Mouse (Mus musculus): ENCODE measurements around the gene Nlrp6. TPM values are rescaled to one million over a fixed set of nuclear protein-coding genes. Genes with fewer than 3 reads are reported as not detected.

The Nlrp6 gene
- polyA plus RNA-seq, 1 experiment = not detected

DNA sequence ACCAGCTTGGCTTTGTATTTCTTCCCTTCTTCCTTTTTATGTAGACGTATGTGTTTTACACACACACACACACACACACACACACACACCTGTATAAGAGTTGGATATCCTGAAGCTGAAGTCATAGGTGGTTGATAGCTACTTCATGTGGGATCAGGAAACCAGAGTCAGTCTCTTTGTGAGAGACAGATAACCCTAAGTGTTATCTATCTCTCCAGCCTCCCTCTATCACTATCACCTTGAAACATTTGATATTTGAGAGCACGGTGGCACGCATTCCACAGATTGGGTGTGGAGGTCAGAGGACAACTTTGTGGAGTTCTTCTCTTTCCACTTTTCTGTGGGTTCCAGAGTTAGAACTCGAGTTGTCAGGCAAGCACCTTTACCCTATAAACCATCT, 791 bp upstream of the Nlrp6 start:
- no peaks in the 10 kb centered on the region for H3K4me1 ChIP-seq (ENCODE audit: control insufficient read depth, insufficient read depth, low read length)
- no peak overlapping the region for H3K9ac ChIP-seq (ENCODE audit: low read depth, poor library complexity, severe bottlenecking)
- H3K9me3 ChIP-seq (replicated peaks; ENCODE audit: control insufficient read depth, insufficient read depth, low read length, poor library complexity, severe bottlenecking) = no peaks in the 10 kb centered on the region
- no peaks in the 10 kb centered on the region for H3K27me3 ChIP-seq (ENCODE audit: control insufficient read depth, insufficient read depth, low read length, poor library complexity, severe bottlenecking)
- TF ChIP-seq POLR2A (IDR thresholded peaks at IDR 0.05; ENCODE audit: insufficient read depth, low read length) (no peak), CTCF (IDR thresholded peaks at IDR 0.05; ENCODE audit: low read depth, low read length) (no peak), EP300 (IDR thresholded peaks at IDR 0.05; ENCODE audit: insufficient read depth, low read depth, low read length) (no peak)
- no peak overlapping the region for H3K4me3 ChIP-seq (ENCODE audit: low read depth, low read length)
- no peak overlapping the region for H3K27ac ChIP-seq (ENCODE audit: insufficient read depth, low read length)
- no peaks in the 10 kb centered on the region for H3K36me3 ChIP-seq (ENCODE audit: control insufficient read depth, insufficient read depth, low read length, poor library complexity, severe bottlenecking)

DNA sequence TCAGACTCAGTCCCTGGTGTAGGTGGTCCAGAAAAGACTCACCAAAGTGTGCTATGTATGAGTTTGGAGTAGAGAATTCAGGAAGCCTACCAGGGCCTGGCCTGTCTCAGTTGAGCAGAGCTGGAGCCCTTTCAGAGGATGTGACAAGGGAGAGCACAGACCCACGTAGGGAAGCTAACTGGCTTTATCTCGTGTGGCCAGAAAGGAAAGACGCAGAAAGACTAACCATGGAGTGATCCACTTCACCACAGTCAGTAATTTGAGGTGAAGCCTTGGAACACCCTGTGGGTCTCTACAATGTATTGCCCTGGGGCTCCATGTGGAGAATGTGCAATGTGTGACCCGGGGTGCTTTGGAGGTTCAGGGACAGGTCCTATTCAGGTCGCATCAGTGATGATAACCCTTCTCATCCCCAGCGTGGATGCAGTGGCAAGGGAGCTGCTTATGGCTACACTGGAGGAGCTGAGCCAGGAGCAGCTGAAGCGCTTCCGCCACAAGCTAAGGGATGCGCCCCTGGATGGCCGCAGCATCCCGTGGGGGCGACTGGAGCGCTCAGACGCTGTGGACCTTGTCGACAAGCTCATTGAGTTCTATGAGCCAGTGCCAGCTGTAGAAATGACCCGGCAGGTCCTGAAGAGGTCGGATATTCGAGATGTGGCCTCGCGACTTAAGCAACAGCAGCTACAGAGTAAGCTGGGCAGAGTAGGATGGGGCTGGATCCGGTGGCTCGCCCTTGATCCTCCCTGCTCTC, 698 bp downstream of the Nlrp6 start:
- H3K4me3 ChIP-seq (ENCODE audit: low read depth, low read length) = no peak overlapping the region
- H3K36me3 ChIP-seq (ENCODE audit: control insufficient read depth, insufficient read depth, low read length, poor library complexity, severe bottlenecking) = no peaks in the 10 kb centered on the region
- no peaks in the 10 kb centered on the region for H3K4me1 ChIP-seq (ENCODE audit: control insufficient read depth, insufficient read depth, low read length)
- no peak overlapping the region for H3K9ac ChIP-seq (ENCODE audit: low read depth, poor library complexity, severe bottlenecking)
- no peak overlapping the region for H3K27ac ChIP-seq (ENCODE audit: insufficient read depth, low read length)
- H3K9me3 ChIP-seq (replicated peaks; ENCODE audit: control insufficient read depth, insufficient read depth, low read length, poor library complexity, severe bottlenecking) = no peaks in the 10 kb centered on the region
- no peak for TF ChIP-seq EP300 (IDR thresholded peaks at IDR 0.05; ENCODE audit: insufficient read depth, low read depth, low read length)
- no peak for TF ChIP-seq POLR2A (IDR thresholded peaks at IDR 0.05; ENCODE audit: insufficient read depth, low read length)
- no peak for TF ChIP-seq CTCF (IDR thresholded peaks at IDR 0.05; ENCODE audit: low read depth, low read length)
- H3K27me3 ChIP-seq (ENCODE audit: control insufficient read depth, insufficient read depth, low read length, poor library complexity, severe bottlenecking) = no peaks in the 10 kb centered on the region

DNA sequence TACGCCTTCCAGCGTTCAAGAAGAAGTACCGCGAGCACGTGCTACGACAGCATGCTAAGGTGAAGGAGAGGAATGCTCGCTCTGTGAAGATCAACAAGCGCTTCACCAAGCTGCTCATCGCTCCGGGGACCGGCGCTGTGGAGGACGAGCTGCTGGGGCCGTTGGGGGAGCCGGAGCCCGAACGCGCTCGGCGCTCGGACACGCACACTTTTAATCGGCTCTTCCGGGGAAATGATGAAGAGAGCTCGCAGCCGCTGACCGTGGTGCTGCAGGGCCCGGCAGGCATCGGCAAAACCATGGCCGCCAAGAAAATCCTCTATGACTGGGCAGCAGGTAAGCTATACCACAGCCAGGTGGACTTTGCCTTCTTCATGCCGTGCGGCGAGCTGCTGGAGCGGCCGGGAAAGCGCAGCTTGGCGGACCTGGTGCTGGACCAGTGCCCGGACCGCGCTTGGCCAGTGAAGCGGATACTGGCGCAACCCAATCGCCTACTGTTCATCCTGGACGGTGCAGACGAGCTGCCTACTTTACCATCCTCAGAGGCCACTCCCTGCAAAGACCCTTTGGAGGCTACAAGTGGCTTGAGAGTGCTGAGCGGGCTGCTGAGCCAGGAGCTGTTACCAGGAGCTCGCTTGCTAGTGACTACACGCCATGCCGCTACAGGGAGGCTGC, 1.8 kb downstream of the Nlrp6 start:
- TF ChIP-seq EP300 (IDR thresholded peaks at IDR 0.05; ENCODE audit: insufficient read depth, low read depth, low read length) (no peak), POLR2A (IDR thresholded peaks at IDR 0.05; ENCODE audit: insufficient read depth, low read length) (no peak), CTCF (IDR thresholded peaks at IDR 0.05; ENCODE audit: low read depth, low read length) (no peak)
- H3K27me3 ChIP-seq (ENCODE audit: control insufficient read depth, insufficient read depth, low read length, poor library complexity, severe bottlenecking) = no peaks in the 10 kb centered on the region
- no peaks in the 10 kb centered on the region for H3K9me3 ChIP-seq (replicated peaks; ENCODE audit: control insufficient read depth, insufficient read depth, low read length, poor library complexity, severe bottlenecking)

DNA sequence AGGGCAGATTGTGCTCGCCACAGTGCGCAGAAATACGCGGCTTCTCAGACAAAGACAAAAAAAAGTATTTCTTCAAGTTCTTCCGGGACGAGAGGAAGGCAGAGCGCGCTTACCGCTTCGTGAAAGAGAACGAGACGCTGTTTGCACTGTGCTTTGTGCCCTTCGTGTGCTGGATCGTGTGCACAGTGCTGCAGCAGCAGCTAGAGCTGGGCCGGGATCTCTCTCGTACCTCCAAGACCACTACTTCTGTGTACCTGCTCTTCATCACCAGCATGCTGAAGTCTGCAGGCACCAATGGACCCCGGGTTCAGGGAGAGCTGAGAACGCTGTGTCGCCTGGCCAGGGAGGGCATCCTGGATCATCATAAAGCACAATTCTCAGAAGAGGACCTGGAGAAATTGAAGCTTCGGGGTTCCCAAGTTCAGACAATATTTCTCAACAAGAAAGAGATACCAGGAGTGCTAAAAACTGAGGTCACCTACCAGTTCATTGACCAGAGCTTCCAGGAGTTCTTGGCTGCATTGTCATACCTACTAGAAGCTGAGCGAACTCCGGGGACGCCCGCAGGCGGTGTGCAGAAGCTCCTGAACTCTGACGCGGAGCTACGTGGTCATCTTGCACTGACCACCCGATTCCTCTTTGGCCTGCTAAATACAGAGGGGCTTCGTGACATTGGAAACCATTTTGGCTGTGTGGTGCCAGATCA, 2.5 kb downstream of the Nlrp6 start:
- H3K4me3 ChIP-seq (ENCODE audit: low read depth, low read length) = peak overlapping the region; percentile 53
- 0 out of 2 replicates have a peak overlapping the region, but pooled peaks have one; percentile 11 for H3K9ac ChIP-seq (ENCODE audit: low read depth, poor library complexity, severe bottlenecking)
- no peaks in the 10 kb centered on the region for H3K27me3 ChIP-seq (ENCODE audit: control insufficient read depth, insufficient read depth, low read length, poor library complexity, severe bottlenecking)
- TF ChIP-seq CTCF (IDR thresholded peaks at IDR 0.05; ENCODE audit: low read depth, low read length) = no peak
- no peak for TF ChIP-seq POLR2A (IDR thresholded peaks at IDR 0.05; ENCODE audit: insufficient read depth, low read length)
- TF ChIP-seq EP300 (IDR thresholded peaks at IDR 0.05; ENCODE audit: insufficient read depth, low read depth, low read length) = no peak
- no peaks in the 10 kb centered on the region for H3K9me3 ChIP-seq (replicated peaks; ENCODE audit: control insufficient read depth, insufficient read depth, low read length, poor library complexity, severe bottlenecking)
- H3K27ac ChIP-seq (ENCODE audit: insufficient read depth, low read length) = no peak overlapping the region
- H3K4me1 ChIP-seq (ENCODE audit: control insufficient read depth, insufficient read depth, low read length) = no peaks in the 10 kb centered on the region
- H3K36me3 ChIP-seq (ENCODE audit: control insufficient read depth, insufficient read depth, low read length, poor library complexity, severe bottlenecking) = no peaks in the 10 kb centered on the region

More for the DNA sequence above, 1.8 kb downstream of the Nlrp6 start:
- Histone ChIP-seq H3K4me3 (ENCODE audit: low read depth, low read length) (peak overlapping the region; percentile 53), H3K36me3 (ENCODE audit: control insufficient read depth, insufficient read depth, low read length, poor library complexity, severe bottlenecking) (no peaks in the 10 kb centered on the region), H3K4me1 (ENCODE audit: control insufficient read depth, insufficient read depth, low read length) (no peaks in the 10 kb centered on the region), H3K27ac (ENCODE audit: insufficient read depth, low read length) (no peak overlapping the region), H3K9ac (ENCODE audit: low read depth, poor library complexity, severe bottlenecking) (peak overlapping the region; percentile 11; the same call in 1 of the 2 replicates)

DNA sequence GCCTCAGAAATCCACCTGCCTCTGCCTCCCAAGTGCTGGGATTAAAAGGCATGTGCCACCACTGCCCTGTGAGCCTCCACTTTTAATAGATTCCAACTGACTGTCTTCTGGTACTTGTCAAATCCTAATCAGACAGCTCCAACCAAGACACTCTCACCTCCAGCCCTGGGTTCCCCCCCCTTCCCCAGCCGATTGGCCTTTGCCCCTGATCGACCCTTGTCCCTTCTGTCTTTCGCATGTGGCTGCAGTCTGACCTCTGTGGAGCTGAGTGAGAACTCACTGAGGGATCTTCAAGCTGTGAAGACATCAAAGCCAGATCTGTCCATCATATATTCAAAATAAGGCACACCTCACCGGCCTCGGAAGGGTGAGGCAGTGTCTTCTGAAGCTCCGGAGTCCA, 6.5 kb downstream of the Nlrp6 start:
- Histone ChIP-seq H3K4me1 (ENCODE audit: control insufficient read depth, insufficient read depth, low read length) (no peaks in the 10 kb centered on the region), H3K4me3 (ENCODE audit: low read depth, low read length) (no peak overlapping the region), H3K9ac (ENCODE audit: low read depth, poor library complexity, severe bottlenecking) (no peak overlapping the region)

More for the DNA sequence above, 6.5 kb downstream of the Nlrp6 start:
- TF ChIP-seq CTCF (IDR thresholded peaks at IDR 0.05; ENCODE audit: low read depth, low read length) (no peak), EP300 (IDR thresholded peaks at IDR 0.05; ENCODE audit: insufficient read depth, low read depth, low read length) (no peak), POLR2A (IDR thresholded peaks at IDR 0.05; ENCODE audit: insufficient read depth, low read length) (no peak)
- Histone ChIP-seq H3K27ac (ENCODE audit: insufficient read depth, low read length) (no peak overlapping the region), H3K9me3 (replicated peaks; ENCODE audit: control insufficient read depth, insufficient read depth, low read length, poor library complexity, severe bottlenecking) (no peaks in the 10 kb centered on the region), H3K27me3 (ENCODE audit: control insufficient read depth, insufficient read depth, low read length, poor library complexity, severe bottlenecking) (no peaks in the 10 kb centered on the region), H3K36me3 (ENCODE audit: control insufficient read depth, insufficient read depth, low read length, poor library complexity, severe bottlenecking) (no peaks in the 10 kb centered on the region)
